In the genomic region with DNA sequence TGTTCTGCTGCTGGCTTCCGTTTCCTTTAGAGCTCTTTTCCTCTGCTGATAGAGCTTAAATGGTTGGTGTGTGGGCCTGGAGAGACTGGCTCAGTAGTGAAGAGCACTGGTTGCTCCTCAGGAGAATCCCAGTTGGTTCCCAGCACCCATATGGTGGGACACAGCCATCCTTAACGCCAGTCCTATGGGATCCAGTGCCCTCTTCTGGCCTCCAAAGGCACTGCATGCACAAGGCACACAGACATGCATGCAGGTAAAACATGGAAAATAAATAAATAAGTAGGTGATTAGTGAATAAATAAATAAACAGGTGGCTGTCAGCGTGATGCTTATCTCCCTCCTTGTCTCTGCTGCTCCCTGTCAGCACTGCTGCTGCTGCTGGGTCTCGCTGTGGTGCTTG, we compare ENCODE assay signal across 17 mouse cellular contexts. TPM values are rescaled to one million over a fixed set of nuclear protein-coding genes. Genes with fewer than 3 reads are reported as not detected.
DNase-seq lines count a peak whose midpoint lies in the region; ATAC-seq and TF ChIP-seq lines count a peak whose summit lies in the region.
"Had no signal": no experiment of that assay in that cellular context is flagged by ENCODE, and none has a peak within 500 bp of the region (broad histone marks: within the 10 kb centered on the region; RNA-seq: fewer than 3 reads in every experiment).

No protein-coding gene starts in this region.

- H3K9me3 ChIP-seq in forebrain, postnatal 0 days (ENCODE audit: low read length) = no peaks in the 10 kb centered on the region
- no peaks in the 10 kb centered on the region for H3K9me3 ChIP-seq in forebrain, embryonic 15.5 days
- no peaks in the 10 kb centered on the region for H3K9me3 ChIP-seq in liver, embryonic 14.5 days (ENCODE audit: control insufficient read depth, low read length)
- H3K9me3 ChIP-seq in liver, embryonic 11.5 days (ENCODE audit: control insufficient read depth, low read length) = no peaks in the 10 kb centered on the region
- H3K9me3 ChIP-seq in ES-Bruce4 (replicated peaks; ENCODE audit: control insufficient read depth, insufficient read depth, low read length, poor library complexity, severe bottlenecking) = no peaks in the 10 kb centered on the region
- H3K9me3 ChIP-seq: embryonic facial prominence, embryonic 10.5 days; liver, embryonic 13.5 days; midbrain, embryonic 13.5 days; stomach, embryonic 15.5 days had no signal

- no peak overlapping the region for H3K4me2 ChIP-seq in forebrain, postnatal 0 days (ENCODE audit: low read depth)
- no peak overlapping the region for H3K4me2 ChIP-seq in forebrain, embryonic 15.5 days (replicated peaks)
- H3K4me2 ChIP-seq in liver, embryonic 14.5 days (ENCODE audit: low read depth) = no peak overlapping the region
- no peak overlapping the region for H3K4me2 ChIP-seq in liver, embryonic 11.5 days
- H3K4me2 ChIP-seq: forebrain, embryonic 12.5 days; liver, embryonic 13.5 days; midbrain, embryonic 13.5 days; neural tube, embryonic 12.5 days; stomach, embryonic 15.5 days had no signal

- no peak overlapping the region for H3K4me3 ChIP-seq in forebrain, postnatal 0 days (ENCODE audit: low read depth, low read length)
- H3K4me3 ChIP-seq in forebrain, embryonic 15.5 days = no peak overlapping the region
- no peak overlapping the region for H3K4me3 ChIP-seq in liver, embryonic 14.5 days (ENCODE audit: insufficient read depth in 1 of 2, low read depth in 2 of 2, low read length in 2 of 2)
- no peak overlapping the region for H3K4me3 ChIP-seq in liver, embryonic 11.5 days (ENCODE audit: low read depth, low read length)
- H3K4me3 ChIP-seq in ES-Bruce4 (ENCODE audit: low read depth, low read length) = no peak overlapping the region
- no peak overlapping the region for H3K4me3 ChIP-seq in cortical plate, adult 2 months (ENCODE audit: insufficient read depth, low read length)
- H3K4me3 ChIP-seq: embryonic facial prominence, embryonic 10.5 days; forebrain, embryonic 12.5 days; liver, embryonic 13.5 days; midbrain, embryonic 13.5 days; neural tube, embryonic 12.5 days; stomach, embryonic 15.5 days had no signal

- no peak for TF ChIP-seq POLR2A in ES-Bruce4 (IDR thresholded peaks at IDR 0.05; ENCODE audit: insufficient read depth, low read length)
- no peak for TF ChIP-seq POLR2A in cortical plate, adult 2 months (IDR thresholded peaks at IDR 0.05; ENCODE audit: extremely low read depth, insufficient read depth, low read length)

- DNase-seq in forebrain, postnatal 0 days = no peak
- DNase-seq in liver, embryonic 14.5 days (ENCODE audit: low read depth in 3 of 3, low spot score in 3 of 3) = no peak
- no peak for DNase-seq in liver, embryonic 11.5 days (ENCODE audit: low spot score)
- DNase-seq in layer of hippocampus, adult 8-10 months (ENCODE audit: low spot score in 2 of 2) = no peak
- DNase-seq: gastrocnemius, postnatal 36 days; kidney, adult 9 months; liver, embryonic 13.5 days had no signal

- no peaks in the 10 kb centered on the region for H3K27me3 ChIP-seq in forebrain, postnatal 0 days (ENCODE audit: insufficient read depth, low read length)
- no peaks in the 10 kb centered on the region for H3K27me3 ChIP-seq in forebrain, embryonic 15.5 days
- no peaks in the 10 kb centered on the region for H3K27me3 ChIP-seq in liver, embryonic 14.5 days (ENCODE audit: control insufficient read depth, insufficient read depth, low read length)
- H3K27me3 ChIP-seq in liver, embryonic 11.5 days (replicated peaks; ENCODE audit: control insufficient read depth, insufficient read depth, low read length) = no peaks in the 10 kb centered on the region
- no peaks in the 10 kb centered on the region for H3K27me3 ChIP-seq in ES-Bruce4 (ENCODE audit: control insufficient read depth, insufficient read depth, low read length, poor library complexity, severe bottlenecking)
- H3K27me3 ChIP-seq: forebrain, embryonic 12.5 days; liver, embryonic 13.5 days; midbrain, embryonic 13.5 days; neural tube, embryonic 12.5 days; stomach, embryonic 15.5 days had no signal

- H3K27ac ChIP-seq in forebrain, postnatal 0 days (ENCODE audit: low read depth, low read length) = no peak overlapping the region
- no peak overlapping the region for H3K27ac ChIP-seq in forebrain, embryonic 15.5 days (replicated peaks)
- no peak overlapping the region for H3K27ac ChIP-seq in liver, embryonic 14.5 days
- no peak overlapping the region for H3K27ac ChIP-seq in liver, embryonic 11.5 days (ENCODE audit: low read depth, low read length)
- no peak overlapping the region for H3K27ac ChIP-seq in ES-Bruce4 (ENCODE audit: insufficient read depth, low read length)
- no peak overlapping the region for H3K27ac ChIP-seq in cortical plate, adult 2 months (ENCODE audit: insufficient read depth, low read length)
- H3K27ac ChIP-seq: embryonic facial prominence, embryonic 10.5 days; forebrain, embryonic 12.5 days; liver, embryonic 13.5 days; midbrain, embryonic 13.5 days; neural tube, embryonic 12.5 days; stomach, embryonic 15.5 days had no signal

- peaks cover 54% of the 10 kb centered on the region for H3K36me3 ChIP-seq in forebrain, postnatal 0 days (ENCODE audit: insufficient read depth)
- peaks cover 52% of the 10 kb centered on the region for H3K36me3 ChIP-seq in forebrain, embryonic 15.5 days
- H3K36me3 ChIP-seq in liver, embryonic 14.5 days (replicated peaks; ENCODE audit: control insufficient read depth, insufficient read depth, low read depth) = peaks cover 36% of the 10 kb centered on the region
- H3K36me3 ChIP-seq in liver, embryonic 11.5 days (ENCODE audit: control insufficient read depth, insufficient read depth, low read length) = peaks cover 35% of the 10 kb centered on the region
- H3K36me3 ChIP-seq in ES-Bruce4 (ENCODE audit: control insufficient read depth, insufficient read depth, low read length, poor library complexity, severe bottlenecking) = peaks cover 24% of the 10 kb centered on the region

- TF ChIP-seq CTCF in forebrain, postnatal 0 days (IDR thresholded peaks at IDR 0.05; ENCODE audit: low read depth) = peak; percentile 42
- TF ChIP-seq CTCF in liver, embryonic 14.5 days (IDR thresholded peaks at IDR 0.05; ENCODE audit: low read depth) = peak; percentile 73
- TF ChIP-seq CTCF in ES-Bruce4 (IDR thresholded peaks at IDR 0.05; ENCODE audit: low read depth, low read length) = peak; percentile 66
- 0 out of 2 replicates have a peak, but pooled peaks have one; percentile 13 for TF ChIP-seq CTCF in cortical plate, adult 2 months (IDR thresholded peaks at IDR 0.05; ENCODE audit: extremely low read depth, insufficient read depth, low read length)

- H3K4me1 ChIP-seq in forebrain, postnatal 0 days (ENCODE audit: insufficient read depth) = no peaks in the 10 kb centered on the region
- peaks cover 3% of the 10 kb centered on the region for H3K4me1 ChIP-seq in forebrain, embryonic 15.5 days
- peaks cover 0 to 3% of the 10 kb centered on the region in 2 experiments; a peak in 2 of 4 replicates for H3K4me1 ChIP-seq in liver, embryonic 14.5 days (replicated peaks; ENCODE audit: control insufficient read depth in 2 of 2, insufficient read depth in 2 of 2, low read length in 1 of 2)
- no peaks in the 10 kb centered on the region for H3K4me1 ChIP-seq in liver, embryonic 11.5 days (replicated peaks; ENCODE audit: control insufficient read depth, insufficient read depth, low read length)
- no peaks in the 10 kb centered on the region for H3K4me1 ChIP-seq in ES-Bruce4 (ENCODE audit: control insufficient read depth, insufficient read depth, low read length)
- no peaks in the 10 kb centered on the region for H3K4me1 ChIP-seq in cortical plate, adult 2 months (ENCODE audit: control insufficient read depth, insufficient read depth, low read length)
- H3K4me1 ChIP-seq: embryonic facial prominence, embryonic 10.5 days; midbrain, embryonic 13.5 days; neural tube, embryonic 12.5 days had no signal

- H3K9ac ChIP-seq in forebrain, postnatal 0 days = no peak overlapping the region
- H3K9ac ChIP-seq in forebrain, embryonic 15.5 days (replicated peaks) = no peak overlapping the region
- no peak overlapping the region for H3K9ac ChIP-seq in liver, embryonic 14.5 days (replicated peaks)
- no peak overlapping the region for H3K9ac ChIP-seq in liver, embryonic 11.5 days (ENCODE audit: low read depth, low read length)
- H3K9ac ChIP-seq in ES-Bruce4 (ENCODE audit: low read depth, poor library complexity, severe bottlenecking) = no peak overlapping the region
- H3K9ac ChIP-seq: forebrain, embryonic 12.5 days; liver, embryonic 13.5 days; midbrain, embryonic 13.5 days; neural tube, embryonic 12.5 days; stomach, embryonic 15.5 days had no signal

- no peak for TF ChIP-seq EP300 in liver, embryonic 14.5 days (IDR thresholded peaks at IDR 0.05; ENCODE audit: low read depth)
- TF ChIP-seq EP300 in ES-Bruce4 (IDR thresholded peaks at IDR 0.05; ENCODE audit: insufficient read depth, low read depth, low read length) = no peak

- ATAC-seq in forebrain, postnatal 0 days = no peak
- ATAC-seq in forebrain, embryonic 15.5 days (replicated peaks) = no peak
- no peak for ATAC-seq in liver, embryonic 14.5 days (ENCODE audit: insufficient read depth)
- ATAC-seq in liver, embryonic 11.5 days (replicated peaks; ENCODE audit: low FRiP score) = no peak
- ATAC-seq in erythroblast, adult 5-6 weeks (replicated peaks; ENCODE audit: low FRiP score, poor library complexity, severe bottlenecking) = no peak
- ATAC-seq: activated CD4-positive, CD25-positive, alpha-beta regulatory T cell, adult 4 months; midbrain, embryonic 13.5 days had no signal

- 86% methylated on average over 4 of the region's 4 CpGs for WGBS in forebrain, postnatal 0 days
- 84% methylated on average over 4 of the region's 4 CpGs for WGBS in forebrain, embryonic 15.5 days
- 77% methylated on average over 4 of the region's 4 CpGs for WGBS in liver, embryonic 14.5 days (ENCODE audit: insufficient replicate concordance)
- 75% methylated on average over 4 of the region's 4 CpGs for WGBS in liver, embryonic 11.5 days

RNA-seq across cellular contexts. Expression of gene Smim26, which starts 5.1 kb away (rescaled TPM):
- total RNA-seq in forebrain, postnatal 0 days (2014; rRNA removed) = 22.7 and 60.6 TPM in 2 replicates
- polyA plus RNA-seq in forebrain, postnatal 0 days (2015; fragmentation: Nextera tagmentation; extraction: Ambion mirVana) = 71.3 and 86.1 TPM in 2 replicates
- 53.5 and 56.9 TPM in 2 replicates for polyA plus RNA-seq in forebrain, embryonic 15.5 days (2015; fragmentation: Nextera tagmentation; extraction: Ambion mirVana)
- polyA plus RNA-seq in liver, embryonic 14.5 days (2012; rRNA removed) = 10.6 and 15.6 TPM in 2 replicates
- polyA plus RNA-seq in liver, embryonic 14.5 days (2014; fragmentation: Nextera tagmentation; extraction: Ambion mirVana) = 21.0 and 22.1 TPM in 2 replicates
- 43.6 and 47.2 TPM in 2 replicates for polyA plus RNA-seq in liver, embryonic 11.5 days (2014; fragmentation: Nextera tagmentation; extraction: Ambion mirVana)
- 14.3 and 16.8 TPM in 2 replicates for polyA plus RNA-seq in ES-Bruce4 (2011; ENCODE audit: insufficient read depth, insufficient read length, low read depth, missing spikeins)
- polyA plus RNA-seq in cortical plate, adult 2 months (2012; rRNA removed) = 71.4 and 78.6 TPM in 2 replicates
- total RNA-seq in layer of hippocampus, adult 8-10 months (2022) = 10 to 100 TPM; 48.3 to 77.4 (median 61.4) TPM
- 6.1 and 15.4 TPM in 2 replicates for total RNA-seq in erythroblast, adult 5-6 weeks (2015; ENCODE audit: low replicate concordance)
- not detected in 2 replicates for total RNA-seq in erythroblast, adult 5-6 weeks (2017; ENCODE audit: low replicate concordance)

RNA-seq across cellular contexts. Expression of gene Dtd1, which starts 11.0 kb away (rescaled TPM):
- 87.4 and 98.2 TPM in 2 replicates for total RNA-seq in forebrain, postnatal 0 days (2014; rRNA removed)
- polyA plus RNA-seq in forebrain, postnatal 0 days (2015; fragmentation: Nextera tagmentation; extraction: Ambion mirVana) = 136 and 161 TPM in 2 replicates
- polyA plus RNA-seq in forebrain, embryonic 15.5 days (2015; fragmentation: Nextera tagmentation; extraction: Ambion mirVana) = 63.4 and 67.8 TPM in 2 replicates
- polyA plus RNA-seq in liver, embryonic 14.5 days (2012; rRNA removed) = 8.6 and 10.6 TPM in 2 replicates
- polyA plus RNA-seq in liver, embryonic 14.5 days (2014; fragmentation: Nextera tagmentation; extraction: Ambion mirVana) = 21.0 and 22.4 TPM in 2 replicates
- polyA plus RNA-seq in liver, embryonic 11.5 days (2014; fragmentation: Nextera tagmentation; extraction: Ambion mirVana) = 65.2 and 65.9 TPM in 2 replicates
- polyA plus RNA-seq in ES-Bruce4 (2011; ENCODE audit: insufficient read depth, insufficient read length, low read depth, missing spikeins) = 44.6 and 44.7 TPM in 2 replicates
- polyA plus RNA-seq in cortical plate, adult 2 months (2012; rRNA removed) = 61.9 and 62.0 TPM in 2 replicates
- total RNA-seq in layer of hippocampus, adult 8-10 months (2022) = 10 to 100 TPM; 59.2 to 73.7 (median 68.7) TPM
- total RNA-seq in erythroblast, adult 5-6 weeks (2015; ENCODE audit: low replicate concordance) = 1.2 and 3.1 TPM in 2 replicates
- 6.0 and 10.4 TPM in 2 replicates for total RNA-seq in erythroblast, adult 5-6 weeks (2017; ENCODE audit: low replicate concordance)

RNA-seq across cellular contexts. Expression of gene Sec23b, which starts 32.7 kb away (rescaled TPM):
- 57.2 and 64.3 TPM in 2 replicates for total RNA-seq in forebrain, postnatal 0 days (2014; rRNA removed)
- 50.8 and 56.7 TPM in 2 replicates for polyA plus RNA-seq in forebrain, postnatal 0 days (2015; fragmentation: Nextera tagmentation; extraction: Ambion mirVana)
- 69.9 and 72.9 TPM in 2 replicates for polyA plus RNA-seq in forebrain, embryonic 15.5 days (2015; fragmentation: Nextera tagmentation; extraction: Ambion mirVana)
- polyA plus RNA-seq in liver, embryonic 14.5 days (2012; rRNA removed) = 23.3 and 27.9 TPM in 2 replicates
- 46.5 and 51.7 TPM in 2 replicates for polyA plus RNA-seq in liver, embryonic 14.5 days (2014; fragmentation: Nextera tagmentation; extraction: Ambion mirVana)
- polyA plus RNA-seq in liver, embryonic 11.5 days (2014; fragmentation: Nextera tagmentation; extraction: Ambion mirVana) = 95.7 and 99.3 TPM in 2 replicates
- 84.7 and 86.1 TPM in 2 replicates for polyA plus RNA-seq in ES-Bruce4 (2011; ENCODE audit: insufficient read depth, insufficient read length, low read depth, missing spikeins)
- 52.6 and 55.4 TPM in 2 replicates for polyA plus RNA-seq in cortical plate, adult 2 months (2012; rRNA removed)
- 10 to 100 TPM; 44.7 to 60.3 (median 50.8) TPM for total RNA-seq in layer of hippocampus, adult 8-10 months (2022)
- 7.1 and 13.6 TPM in 2 replicates for total RNA-seq in erythroblast, adult 5-6 weeks (2015; ENCODE audit: low replicate concordance)
- total RNA-seq in erythroblast, adult 5-6 weeks (2017; ENCODE audit: low replicate concordance) = 19.1 and 20.4 TPM in 2 replicates

RNA-seq across cellular contexts. Expression of gene Rbbp9, which starts 38.1 kb away (rescaled TPM):
- total RNA-seq in forebrain, postnatal 0 days (2014; rRNA removed) = 20.7 and 21.6 TPM in 2 replicates
- 30.3 and 38.0 TPM in 2 replicates for polyA plus RNA-seq in forebrain, postnatal 0 days (2015; fragmentation: Nextera tagmentation; extraction: Ambion mirVana)
- polyA plus RNA-seq in forebrain, embryonic 15.5 days (2015; fragmentation: Nextera tagmentation; extraction: Ambion mirVana) = 58.9 and 59.3 TPM in 2 replicates
- 2.8 and 4.6 TPM in 2 replicates for polyA plus RNA-seq in liver, embryonic 14.5 days (2012; rRNA removed)
- 8.3 and 8.5 TPM in 2 replicates for polyA plus RNA-seq in liver, embryonic 14.5 days (2014; fragmentation: Nextera tagmentation; extraction: Ambion mirVana)
- 33.4 and 33.8 TPM in 2 replicates for polyA plus RNA-seq in liver, embryonic 11.5 days (2014; fragmentation: Nextera tagmentation; extraction: Ambion mirVana)
- polyA plus RNA-seq in ES-Bruce4 (2011; ENCODE audit: insufficient read depth, insufficient read length, low read depth, missing spikeins) = 32.1 and 32.5 TPM in 2 replicates
- polyA plus RNA-seq in cortical plate, adult 2 months (2012; rRNA removed) = 30.8 and 31.7 TPM in 2 replicates
- 10 to 100 TPM; 25.5 to 28.4 (median 27.4) TPM for total RNA-seq in layer of hippocampus, adult 8-10 months (2022)
- total RNA-seq in erythroblast, adult 5-6 weeks (2015; ENCODE audit: low replicate concordance) = 1.3 and 2.3 TPM in 2 replicates
- 0.56 and 2.4 TPM in 2 replicates for total RNA-seq in erythroblast, adult 5-6 weeks (2017; ENCODE audit: low replicate concordance)

Comparison
In these comparisons a context has a peak if more than half of its experiments do, and no peak if none do; other contexts are left out.
1. CTCF ChIP-seq: peak in every context shown above with its lines; median percentile 73 in liver, embryonic 14.5 days; 66 in ES-Bruce4; 42 in forebrain, postnatal 0 days; 13 in cortical plate, adult 2 months.